Mouse (Mus musculus) bone marrow, adult 2 months (tissue): Measurements from ENCODE around the gene Map7.

Source experiments
- CTCF ChIP-seq: fragments of 200-500 bp; IDR thresholded peaks from 2 replicates; pipeline ENCODE4 v1.5.1; 2011; ENCODE audit warnings: low read length, control low read depth; ENCODE audit not compliant: control insufficient read depth, insufficient read depth
- POLR2A ChIP-seq: fragments of 200-500 bp; IDR thresholded peaks from 2 replicates; pipeline ENCODE4 v1.6.1; 2011; ENCODE audit warnings: low read depth, mild to moderate bottlenecking, control low read depth, low read length, borderline replicate concordance; ENCODE audit not compliant: control insufficient read depth

- no peak for TF ChIP-seq POLR2A
- TF ChIP-seq CTCF, result no peak
These were observed 1.6 kb downstream of the Map7 start for GRCm38 (mm10) chr10:20149835-20150355.
